Mouse (Mus musculus) gastrocnemius, postnatal 10 days (tissue): ENCODE measurements around the gene Rchy1. TPM values are rescaled to one million over a fixed set of nuclear protein-coding genes. Genes with fewer than 3 reads are reported as not detected.

Experiments
- DNase-seq: peaks from one replicate; pipeline ENCODE4 v3.0.0; 2021; ENCODE audit warnings: mixed read lengths
- long read RNA-seq, 2 experiments: library from polyadenylated mRNA; stranded (forward); transcript quantifications; one replicate each; pipeline ENCODE4 v2.0.0; 2021
- total RNA-seq, 2 experiments: library from RNA; stranded (reverse); gene quantifications; 2 replicates each; pipeline ENCODE4 v1.2.3; 2021

Rchy1 gene
- 10 to 100 TPM; 36.0 to 37.6 TPM for total RNA-seq
- long read RNA-seq, experiment 1, transcript Rchy1-201 (9 exons, 1,967 nt) = major isoform, 31 of 36 reads
- long read RNA-seq, experiment 1, partial matches to known transcripts = 4 of 36 reads
- long read RNA-seq, experiment 1, other reads (novel, unspliced or antisense) = 0 of 36 reads
- long read RNA-seq, experiment 2, transcript Rchy1-201 (9 exons, 1,967 nt) = major isoform, 35 of 42 reads
- long read RNA-seq, experiment 2, partial matches to known transcripts = 2 of 42 reads
- long read RNA-seq, experiment 2, other reads (novel, unspliced or antisense) = 3 of 42 reads

DNA sequence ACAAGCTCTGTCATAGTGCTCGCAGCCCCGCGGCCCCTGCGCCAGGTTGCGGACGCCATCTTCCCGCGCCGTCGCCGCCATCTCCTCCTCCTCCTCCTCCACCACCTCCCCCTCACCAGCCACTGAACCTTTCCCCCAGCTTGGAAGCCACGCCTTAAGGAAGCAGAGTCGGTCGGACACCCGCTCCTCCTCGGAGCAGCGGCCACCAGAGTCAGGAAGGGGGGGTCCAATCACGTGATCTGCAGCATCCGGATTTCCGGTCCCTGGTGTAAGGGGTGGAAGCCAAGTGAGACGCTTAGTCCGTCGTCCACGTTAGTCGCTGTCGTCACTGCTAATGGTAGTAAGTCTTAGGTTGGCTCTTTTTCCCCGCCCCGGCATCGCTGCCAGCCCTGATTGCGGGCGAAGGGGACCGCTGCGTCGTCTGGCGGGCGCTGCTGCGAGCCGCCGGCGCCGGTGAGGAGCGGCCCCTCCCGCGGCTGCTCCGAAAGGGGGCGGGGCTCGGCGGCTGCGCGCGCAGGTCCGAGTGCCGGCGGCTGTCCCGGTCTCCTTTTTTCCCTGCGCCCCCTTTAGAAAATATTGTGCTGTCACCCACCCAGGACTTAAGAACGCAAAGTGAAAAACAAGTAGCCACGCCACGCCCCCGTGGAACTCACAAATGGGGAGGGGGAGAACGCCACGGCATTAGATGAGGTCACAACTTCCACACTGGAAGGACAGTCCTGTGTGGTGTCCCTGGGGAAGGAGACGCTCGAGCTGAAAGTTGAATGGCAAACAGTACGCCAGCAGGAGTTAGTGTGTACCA, at the start of gene Rchy1:
Rchy1 (minus strand) TSS at position 430 of the 802 bp plus-strand sequence.
- peak; percentile 97 for DNase-seq

DNA sequence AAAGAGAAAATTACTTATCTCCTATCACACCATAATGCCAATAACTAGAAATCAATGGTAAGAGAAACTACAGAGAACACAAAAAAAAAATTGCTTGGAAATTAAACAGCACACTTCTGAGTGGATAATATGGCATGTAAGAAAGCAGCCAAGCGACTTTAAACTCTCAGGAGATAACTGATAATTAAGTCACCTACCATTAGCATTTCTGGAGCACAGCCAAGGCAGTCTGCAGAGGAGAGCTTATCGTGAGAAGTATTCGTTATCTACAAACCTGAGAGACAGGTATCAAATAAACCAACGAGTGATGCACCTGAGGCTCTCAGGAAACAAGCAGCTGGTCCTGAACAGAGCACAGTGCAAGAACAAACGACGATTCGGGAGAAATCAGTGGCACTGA, 48.9 kb upstream of the Rchy1 start:
- no peak for DNase-seq

DNA sequence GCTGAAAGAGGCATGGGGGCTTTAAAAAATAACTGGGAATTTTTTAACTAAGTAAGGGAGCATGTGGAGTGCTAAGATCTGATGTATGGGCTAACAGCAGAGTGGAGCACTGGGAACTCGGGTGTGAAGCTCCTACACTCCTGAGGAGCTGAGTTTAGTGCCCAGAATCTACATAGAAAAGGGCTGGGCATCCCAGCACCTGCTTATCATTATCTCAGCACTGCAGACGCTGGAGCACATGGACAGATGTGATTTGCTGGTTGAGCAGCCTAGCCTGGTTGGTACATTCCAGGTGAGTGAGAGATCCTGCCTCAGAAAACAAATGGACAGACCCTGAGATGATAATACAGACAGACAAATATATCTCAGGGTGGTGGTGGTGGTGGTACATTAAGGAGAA, 47.0 kb upstream of the Rchy1 start:
- DNase-seq = no peak

- DNase-seq = no peak
Measured at GRCm38 (mm10) chr5:92003011-92003410, 40.1 kb upstream of the Rchy1 start.

DNA sequence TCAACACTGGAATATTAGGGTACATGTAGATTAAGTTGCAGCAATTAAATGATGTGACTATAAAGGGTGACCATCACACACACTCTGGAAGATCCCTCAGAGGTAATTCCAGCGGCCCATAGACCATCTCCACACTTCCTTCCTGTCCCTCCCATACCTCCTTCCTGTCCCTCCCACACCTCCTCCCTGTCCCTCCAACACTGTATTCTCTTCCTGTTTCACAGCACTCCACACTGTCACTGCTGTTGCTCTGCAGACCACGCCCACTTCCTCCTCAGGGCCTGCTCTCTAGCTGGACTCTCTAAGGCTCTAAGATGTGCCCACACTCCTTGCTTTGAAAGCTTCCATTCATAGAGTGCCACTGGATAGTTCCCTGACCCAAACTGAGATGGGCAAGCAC, 37.9 kb upstream of the Rchy1 start:
- no peak for DNase-seq

GRCm38 (mm10) chr5:91994546-91994945, 31.7 kb upstream of the Rchy1 start:
- peak; percentile 8 for DNase-seq

- DNase-seq = no peak
Measured at GRCm38 (mm10) chr5:91993061-91993460, 30.2 kb upstream of the Rchy1 start.

- no peak for DNase-seq
Measured at GRCm38 (mm10) chr5:91991191-91991937, 28.5 kb upstream of the Rchy1 start.

- DNase-seq = no peak
Measured at GRCm38 (mm10) chr5:91989261-91989660, 26.4 kb upstream of the Rchy1 start.

DNA sequence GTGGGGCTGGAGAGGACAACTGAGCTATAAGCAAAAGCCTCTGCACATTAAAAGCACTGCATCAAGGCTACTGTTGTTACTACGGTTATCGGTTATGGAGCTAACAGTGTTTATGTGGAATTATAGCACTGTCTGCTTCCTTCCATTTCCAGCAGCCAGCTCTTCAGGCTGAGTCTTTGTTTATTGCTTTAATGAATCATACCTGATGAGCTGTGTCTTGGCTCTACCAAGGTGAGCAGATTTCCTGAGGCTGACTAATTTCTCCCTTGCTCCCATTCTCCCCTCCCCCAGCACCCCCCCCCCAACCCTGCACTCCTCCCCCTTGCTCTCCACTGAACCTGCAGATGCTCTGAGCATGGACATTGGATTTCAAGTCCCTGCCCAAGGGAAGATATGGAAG, 24.9 kb upstream of the Rchy1 start:
- DNase-seq = no peak

DNA sequence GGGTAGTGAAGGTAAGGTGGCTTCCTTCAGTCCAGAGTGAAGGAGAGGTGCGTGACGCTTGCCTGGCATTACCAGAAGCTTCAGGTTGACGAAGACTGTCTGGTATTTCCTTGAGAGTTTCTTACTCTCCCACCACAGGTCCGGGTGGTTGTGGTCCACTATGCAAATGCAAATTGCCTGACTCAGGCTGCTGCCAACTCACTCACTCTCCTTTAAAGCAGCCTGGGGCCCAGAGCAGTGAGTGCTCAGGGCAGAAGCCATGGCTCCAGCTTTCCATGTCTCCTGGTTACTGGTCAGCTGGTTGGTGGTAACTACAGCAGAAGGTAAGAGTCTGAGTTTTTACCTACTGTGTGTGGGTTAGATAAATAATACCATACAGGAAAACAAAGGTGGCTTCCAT, 24.4 kb upstream of the Rchy1 start, which contains the start of gene Odaph:
Odaph (plus strand) TSS at position 240 of the 400 bp plus-strand sequence.
- no peak for DNase-seq

DNA sequence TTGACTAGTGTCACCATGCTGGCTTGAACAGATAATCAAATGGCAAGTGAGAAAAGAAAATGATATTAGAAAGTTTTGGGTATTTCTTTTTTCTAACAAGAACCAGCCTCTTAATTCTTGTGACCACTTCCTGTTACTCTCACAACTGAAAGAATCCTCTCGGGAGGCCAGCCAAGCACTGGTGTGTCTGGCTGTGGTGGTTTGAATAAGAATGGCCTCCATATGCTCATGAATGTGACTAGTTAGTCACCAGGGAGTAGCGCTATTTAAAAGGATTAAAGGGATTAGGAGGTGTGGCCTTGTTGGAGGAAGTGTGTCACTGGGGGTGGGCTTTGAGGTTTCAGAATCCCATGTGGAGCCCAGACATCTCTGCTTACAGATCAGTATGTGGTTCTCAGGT, 22.9 kb upstream of the Rchy1 start:
- DNase-seq = no peak

- DNase-seq = no peak
Measured at GRCm38 (mm10) chr5:91983490-91983889, 20.6 kb upstream of the Rchy1 start.

GRCm38 (mm10) chr5:91981176-91981840, 18.4 kb upstream of the Rchy1 start:
- no peak for DNase-seq

DNA sequence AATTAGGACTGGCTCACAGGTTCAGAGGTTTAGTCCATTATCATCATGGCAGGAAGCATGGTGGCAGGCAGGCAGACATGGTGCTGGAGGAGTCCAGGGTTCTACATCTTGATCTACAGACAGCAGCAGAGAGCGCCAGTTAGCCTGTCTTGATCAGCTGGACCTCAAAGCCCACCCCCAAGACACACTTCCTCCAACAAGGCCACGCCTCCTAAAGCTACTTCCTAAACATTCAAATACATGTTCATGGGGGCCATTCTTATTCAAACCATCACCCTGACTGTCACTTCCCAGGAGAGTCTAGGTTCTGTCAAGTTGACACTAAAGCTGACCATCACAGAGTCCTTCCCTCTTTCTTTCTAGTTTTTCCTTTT, 14.5 kb upstream of the Rchy1 start:
- DNase-seq = no peak

GRCm38 (mm10) chr5:91976566-91977396, 13.9 kb upstream of the Rchy1 start:
- DNase-seq = no peak

GRCm38 (mm10) chr5:91975758-91976157, 12.9 kb upstream of the Rchy1 start:
- no peak for DNase-seq

DNA sequence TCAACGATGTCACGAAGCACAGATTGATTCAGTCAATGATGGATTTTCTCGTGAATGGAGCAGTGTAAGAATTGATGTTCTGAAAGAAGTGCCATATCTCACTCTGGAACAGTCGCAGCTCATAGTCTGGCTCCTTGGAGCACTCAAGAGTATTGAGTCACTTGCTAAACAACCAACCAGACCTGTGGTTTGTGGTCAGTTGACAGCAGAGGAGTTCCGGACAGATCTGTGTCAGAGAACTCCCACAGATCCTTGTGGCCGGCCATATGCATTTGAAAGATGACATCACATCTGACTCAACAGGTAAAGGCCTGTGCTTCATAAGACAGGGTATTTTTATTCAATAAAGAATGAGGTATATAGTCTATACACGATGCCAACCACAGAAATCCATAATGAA, 11.1 kb upstream of the Rchy1 start:
- no peak for DNase-seq

DNA sequence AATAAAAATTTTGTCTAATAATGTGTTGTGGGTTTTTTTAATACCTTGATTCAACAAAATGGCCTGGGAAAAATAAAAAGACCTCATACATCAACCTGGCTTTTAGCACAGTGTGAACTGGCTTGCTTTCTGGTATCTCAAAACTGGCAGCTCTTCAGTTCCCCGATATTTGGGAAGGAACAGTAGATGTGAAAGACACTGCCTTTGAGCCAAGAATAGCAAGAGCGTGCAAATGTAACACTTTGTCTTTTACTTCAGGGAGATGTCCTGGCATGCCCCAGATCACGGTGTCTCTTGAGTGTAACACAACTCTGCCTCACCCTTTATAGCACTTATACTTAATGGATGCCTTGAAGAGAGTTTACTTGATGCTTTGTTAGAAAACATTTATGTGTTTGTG, 9.2 kb upstream of the Rchy1 start:
- DNase-seq = no peak

DNA sequence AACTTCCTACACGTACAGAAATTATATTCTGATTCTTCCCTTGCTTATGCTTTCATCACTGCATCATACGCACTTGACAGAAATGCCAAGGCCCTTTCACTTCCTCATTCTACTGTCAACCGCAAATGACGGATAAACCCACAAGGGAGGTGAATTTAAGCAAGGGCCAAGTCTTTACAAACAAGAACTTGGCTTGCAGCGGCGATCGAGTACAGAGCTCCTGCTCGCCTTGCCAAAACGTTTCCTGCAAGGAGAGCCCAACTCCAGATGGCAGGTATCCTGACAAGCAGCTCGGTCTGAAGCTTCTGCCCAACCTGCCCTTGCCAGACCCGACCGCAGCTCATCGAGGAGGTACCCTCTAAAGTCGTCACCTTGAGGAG, 619 bp downstream of the Rchy1 start:
- DNase-seq = no peak

- DNase-seq = no peak
Measured at GRCm38 (mm10) chr5:91961370-91961769, 1.5 kb downstream of the Rchy1 start.
